Mouse (Mus musculus): ENCODE results near the gene Cul9.
"Not testable (repeated sequence)": the region's sequence is repeated elsewhere in the genome, so short reads cannot be mapped to it uniquely, and the experiment has no call there.

Gene Cul9

DNA sequence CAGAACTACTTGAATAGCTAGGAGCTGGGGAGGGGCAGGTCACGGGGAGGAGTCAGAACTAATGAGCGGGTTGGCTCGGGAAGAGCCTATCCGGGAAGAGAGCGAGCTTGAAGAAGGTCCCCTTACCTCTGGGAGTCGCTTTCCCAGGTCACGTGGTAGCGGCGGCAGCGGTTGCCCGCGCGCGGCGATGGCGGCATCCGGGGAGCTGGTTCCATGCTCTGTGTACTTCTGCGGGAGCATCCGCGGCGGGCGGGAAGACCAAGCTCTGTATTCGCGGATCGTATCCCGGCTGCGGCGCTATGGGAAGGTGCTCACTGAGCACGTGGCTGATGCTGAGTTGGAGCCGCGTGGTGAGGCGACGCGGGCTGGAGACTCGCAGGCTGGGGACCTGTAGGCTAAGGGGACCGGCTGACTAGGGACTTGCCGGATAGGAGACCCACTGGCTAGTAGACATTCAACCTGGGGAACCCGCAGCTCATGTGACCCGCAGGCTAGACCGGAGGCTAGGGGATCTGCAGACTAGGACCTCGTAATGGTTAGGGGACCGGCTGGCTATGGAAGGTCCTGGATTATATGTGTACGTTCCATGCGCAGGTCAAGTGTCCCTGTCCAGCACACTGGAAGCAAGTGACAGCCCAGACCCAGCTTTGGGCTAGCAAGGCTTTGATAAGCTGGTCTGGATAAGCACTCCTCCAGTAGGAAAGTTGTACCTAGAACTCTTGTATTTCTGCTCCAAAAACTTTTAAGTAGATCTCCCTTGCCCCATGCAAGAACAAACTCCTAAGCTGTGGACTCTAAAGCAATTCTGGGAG lies 49.4 kb downstream of the Cul9 start, which contains the start of gene Dnph1:
TSS of gene Dnph1 (plus strand) at position 89 of the 812 bp plus-strand sequence.
- DNase-seq: peak; percentile 84 to 88

DNA sequence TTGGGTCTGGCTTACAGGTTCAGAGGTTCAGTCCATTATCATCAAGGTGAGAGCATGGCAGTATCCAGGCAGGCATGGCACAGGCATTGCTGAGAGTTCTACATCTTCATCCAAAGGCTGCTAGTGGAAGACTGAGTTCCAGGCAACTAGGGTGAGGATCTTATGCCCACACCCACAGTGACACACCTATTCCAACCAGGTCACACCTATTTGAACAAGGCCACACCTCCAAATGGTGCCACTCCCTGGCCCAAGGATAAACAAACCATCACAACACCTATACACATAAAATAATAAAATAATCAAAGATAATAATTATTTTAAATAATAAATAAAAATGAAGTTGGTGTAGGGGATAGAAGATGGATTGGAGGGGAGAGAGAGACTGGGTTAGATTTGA lies 50.1 kb downstream of the Cul9 start:
- not testable (repeated sequence) for DNase-seq

DNA sequence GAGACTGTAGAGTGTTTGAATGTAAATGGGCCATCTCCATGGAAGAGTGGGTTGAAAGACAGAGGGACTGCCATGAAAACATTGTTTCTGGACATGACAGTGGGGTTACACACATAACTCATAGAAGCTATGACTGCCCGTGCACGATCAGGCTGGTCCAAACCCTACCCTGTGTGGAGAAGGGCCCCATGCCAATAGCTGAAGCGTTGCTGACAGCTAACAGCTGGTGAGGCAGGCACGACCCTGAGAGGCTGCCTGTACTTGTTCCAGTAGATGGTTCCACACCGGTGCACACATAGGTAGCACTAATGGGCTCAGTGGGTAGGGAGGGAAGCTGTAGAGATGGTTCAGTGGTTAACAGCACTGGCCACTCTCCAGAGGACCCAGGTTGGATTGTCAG lies 50.7 kb downstream of the Cul9 start:
- DNase-seq: peak in 1 of 2 experiments; percentile 44

DNA sequence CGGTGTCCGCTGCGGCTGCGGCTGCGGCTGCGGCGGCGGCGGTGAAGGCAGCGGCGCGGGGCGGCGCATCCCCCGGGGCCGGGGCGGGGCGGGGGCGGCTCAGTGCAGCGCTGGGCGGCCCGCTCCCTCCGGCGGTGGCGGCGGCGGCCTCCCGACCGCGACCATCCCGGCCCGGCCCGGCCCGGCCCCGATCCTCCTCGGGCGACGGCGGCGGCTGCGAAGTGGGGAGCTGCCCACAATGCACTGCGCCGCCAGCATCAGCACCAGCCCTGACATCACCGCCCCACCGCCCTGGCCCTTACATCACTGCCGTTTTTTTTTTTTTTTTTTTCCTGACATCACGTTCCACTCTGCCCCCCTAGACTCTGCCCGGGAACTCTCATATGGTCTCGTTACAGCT lies 58.8 kb downstream of the Cul9 start, which contains the start of gene Ttbk1:
TSS of gene Ttbk1 (minus strand) at position 245 of the 400 bp plus-strand sequence.
- peak; percentile 82 to 83 for DNase-seq

DNA sequence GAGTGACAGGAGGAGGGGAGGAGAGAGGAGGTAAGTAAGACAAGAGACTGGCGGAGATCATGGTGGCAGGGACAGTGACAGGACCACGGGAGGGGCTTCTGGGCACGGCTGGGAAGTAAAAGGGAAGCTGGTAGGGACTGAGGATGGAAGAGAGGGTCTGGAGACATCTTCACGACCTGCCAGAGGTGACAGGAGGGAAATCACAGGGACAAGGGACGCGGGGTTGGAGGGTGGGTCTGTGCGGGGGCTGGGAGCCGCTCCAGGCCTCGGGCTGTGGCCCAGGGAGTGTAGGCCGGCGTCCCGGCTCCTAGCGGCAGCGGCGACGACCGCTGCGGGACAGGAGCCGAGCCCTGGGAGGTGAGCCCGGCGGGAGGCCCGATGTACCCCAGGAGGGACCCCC lies 59.2 kb downstream of the Cul9 start:
- peak; percentile 51 to 52 for DNase-seq

DNA sequence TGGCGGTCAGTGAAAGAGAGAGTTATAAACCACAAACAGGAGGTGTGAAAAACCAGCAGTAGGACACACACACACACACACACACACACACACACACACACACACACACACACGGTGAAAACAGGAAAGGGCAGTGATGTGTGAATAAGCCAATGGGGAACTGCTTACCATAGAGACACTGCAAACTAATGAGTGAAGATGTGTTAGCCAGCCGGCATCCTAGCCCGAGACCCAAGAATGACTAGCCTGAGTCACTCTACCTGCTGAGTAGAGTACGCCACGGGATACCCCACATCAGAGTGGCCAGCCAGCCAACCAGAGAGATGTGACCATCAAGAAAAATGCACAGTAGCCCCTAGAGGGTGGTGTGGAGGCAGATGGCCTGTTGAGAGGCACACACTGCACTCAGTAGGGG lies 61.7 kb downstream of the Cul9 start:
- peak; percentile 54 to 60 for DNase-seq

DNA sequence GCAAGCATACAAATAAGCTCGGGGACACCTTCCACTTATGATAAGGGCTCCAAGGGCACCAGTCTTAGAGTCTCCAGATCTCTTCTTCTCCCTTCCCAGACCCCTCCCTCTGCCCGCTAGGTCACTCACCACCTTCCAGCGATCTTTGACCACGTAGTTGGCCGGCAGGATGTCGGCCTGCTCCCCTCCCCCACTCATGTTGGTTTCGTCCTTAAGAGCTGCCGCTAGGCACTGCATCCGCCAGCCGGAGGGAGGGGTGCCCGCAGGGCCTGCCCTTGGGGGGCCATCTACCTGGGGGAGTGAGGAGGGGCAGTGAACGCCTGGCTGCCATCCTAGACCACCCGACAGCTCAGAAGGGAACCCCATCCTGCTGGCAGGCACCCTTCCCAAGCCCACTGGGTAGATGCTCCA lies 62.2 kb downstream of the Cul9 start:
- DNase-seq: peak; percentile 58 to 70

DNA sequence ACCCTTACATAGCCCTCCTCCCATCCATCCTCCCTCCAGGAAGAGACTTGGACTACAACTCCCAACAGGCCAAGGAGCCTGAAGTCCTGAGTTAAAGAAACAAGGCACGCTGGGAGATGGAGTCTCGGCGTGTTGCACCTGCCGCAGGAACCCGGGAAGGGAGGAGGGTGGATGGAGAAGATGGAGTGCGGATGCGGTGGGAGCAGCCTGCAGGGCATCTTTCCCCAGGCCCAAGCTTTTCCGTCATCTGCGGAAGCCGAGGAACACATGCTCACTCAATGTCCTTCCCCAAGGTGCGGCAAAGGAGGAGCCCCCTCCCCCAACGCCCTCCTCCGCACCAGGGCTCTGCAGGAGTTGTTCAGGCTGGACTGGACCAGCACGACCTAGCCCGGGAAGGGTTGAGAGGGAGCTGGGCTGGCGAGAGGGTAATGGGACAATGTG lies 62.6 kb downstream of the Cul9 start:
- DNase-seq: peak; percentile 77 to 78

DNA sequence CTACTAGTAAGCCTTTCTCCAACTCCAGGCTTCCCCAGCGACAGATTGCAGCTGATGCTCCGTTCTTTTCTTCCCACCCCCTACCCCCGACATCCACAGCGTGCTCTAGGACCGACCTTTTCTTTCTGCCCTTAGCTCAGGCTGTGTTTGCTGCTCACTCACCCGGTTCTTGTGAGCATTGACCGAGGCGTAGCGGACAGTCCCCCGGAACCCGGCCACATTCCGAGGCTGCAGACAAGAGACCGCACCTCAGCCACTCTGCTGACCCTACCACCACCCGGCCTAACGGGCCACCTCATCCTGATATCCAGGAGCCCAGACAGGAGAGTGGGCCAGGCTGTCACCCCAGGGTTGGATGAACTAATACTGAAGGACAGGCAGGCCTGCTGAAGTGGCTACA lies 68.9 kb downstream of the Cul9 start:
- DNase-seq: no peak

DNA sequence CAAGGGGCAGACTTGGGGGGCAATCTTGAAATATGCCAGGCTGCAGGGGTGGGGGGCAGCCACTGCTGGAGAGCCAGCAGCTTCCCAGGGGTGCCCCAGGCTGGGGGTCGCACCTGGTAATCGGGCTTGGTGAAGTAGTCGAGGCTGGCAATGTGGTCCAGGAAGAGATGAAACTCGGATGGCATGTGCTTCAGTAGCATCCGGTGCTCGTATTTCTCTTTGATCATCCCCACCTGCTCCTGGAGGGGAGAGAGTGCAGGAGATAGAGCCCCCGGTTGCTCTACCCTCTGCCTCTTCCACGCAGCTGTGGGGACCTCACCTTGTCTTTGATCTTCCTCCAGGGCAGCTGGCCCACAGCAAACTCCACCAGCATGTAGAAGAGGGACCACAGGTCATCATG lies 69.6 kb downstream of the Cul9 start:
- no peak for DNase-seq

DNA sequence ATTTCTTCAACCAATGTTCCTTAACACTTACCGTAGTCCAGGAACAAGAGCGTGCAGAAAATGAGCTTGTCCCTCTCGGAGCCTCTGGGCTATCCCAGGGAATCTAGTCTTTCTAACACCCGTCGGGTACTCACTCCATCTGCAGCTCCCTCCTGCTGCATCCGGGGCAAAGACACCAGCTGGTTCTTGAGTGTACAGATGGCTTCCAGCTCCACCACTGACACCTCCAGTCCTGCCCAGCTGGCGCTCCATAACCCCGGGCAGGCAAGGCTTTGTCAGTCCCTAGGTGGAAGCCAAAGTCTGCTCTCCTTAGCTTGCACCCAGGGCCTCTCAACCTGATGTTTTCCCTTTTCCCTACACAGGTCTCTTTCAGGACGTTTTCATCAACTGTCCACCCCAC lies 78.4 kb downstream of the Cul9 start:
- DNase-seq: no peak

DNA sequence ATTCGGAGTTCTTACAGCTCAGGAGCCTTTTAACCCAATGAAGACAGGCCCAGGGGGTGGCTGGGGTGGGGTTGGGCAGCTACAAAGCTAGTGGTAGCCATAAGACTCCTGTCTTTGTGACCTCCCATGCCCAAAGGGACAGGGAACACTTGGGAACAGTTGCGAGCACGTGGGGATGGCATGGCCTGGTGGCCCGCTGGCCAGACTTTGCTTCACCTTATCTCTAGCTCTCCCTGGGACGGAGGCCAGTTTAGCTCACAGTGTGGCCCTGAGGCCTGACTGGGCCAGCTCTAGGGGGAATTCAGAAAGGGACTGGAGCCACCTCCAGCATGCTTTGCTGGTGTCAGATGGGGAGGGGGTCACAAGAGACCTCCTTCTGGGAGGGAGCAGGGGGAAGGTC lies 84.0 kb downstream of the Cul9 start:
- DNase-seq: no peak

DNA sequence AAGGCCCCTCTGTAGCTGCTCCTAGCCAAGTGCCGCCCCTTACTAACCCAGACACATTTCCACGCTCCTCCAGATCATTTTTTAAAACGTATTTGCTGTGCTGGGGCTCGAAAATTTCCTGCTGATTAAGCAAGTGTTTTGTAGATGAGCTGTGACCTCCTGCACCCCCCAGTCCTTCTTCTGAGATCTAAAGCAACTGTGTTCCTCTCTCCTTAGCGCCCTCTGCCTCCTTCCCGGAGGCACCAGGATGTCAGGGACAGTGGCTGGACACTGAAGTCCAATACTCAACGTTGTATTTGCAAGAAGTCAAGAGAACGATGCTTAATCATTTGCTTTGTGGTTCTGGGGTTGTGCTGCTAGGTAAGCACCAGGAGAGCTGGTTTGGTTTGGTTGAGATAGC lies 84.8 kb downstream of the Cul9 start:
- DNase-seq: no peak

DNA sequence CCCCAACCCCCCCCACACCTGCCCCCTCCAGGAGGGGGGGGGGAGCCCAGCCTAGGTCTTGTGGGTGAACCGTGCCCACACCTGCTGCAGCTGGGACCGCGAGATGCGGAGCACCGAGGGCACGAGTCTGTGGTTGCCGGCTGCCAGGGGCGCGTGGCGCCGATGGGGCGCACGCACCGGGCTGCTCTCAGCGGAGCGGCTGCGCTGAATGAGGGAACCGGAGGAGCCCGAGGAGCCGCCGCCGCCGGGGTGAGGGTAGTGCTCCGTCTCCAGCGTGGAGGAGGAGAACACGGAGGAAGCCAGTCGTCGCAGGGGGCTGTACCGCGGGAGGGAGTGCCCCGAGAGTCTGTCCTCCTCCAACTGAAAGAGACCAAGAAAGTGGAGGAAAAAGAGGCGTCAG lies 85.5 kb downstream of the Cul9 start:
- no peak for DNase-seq

DNA sequence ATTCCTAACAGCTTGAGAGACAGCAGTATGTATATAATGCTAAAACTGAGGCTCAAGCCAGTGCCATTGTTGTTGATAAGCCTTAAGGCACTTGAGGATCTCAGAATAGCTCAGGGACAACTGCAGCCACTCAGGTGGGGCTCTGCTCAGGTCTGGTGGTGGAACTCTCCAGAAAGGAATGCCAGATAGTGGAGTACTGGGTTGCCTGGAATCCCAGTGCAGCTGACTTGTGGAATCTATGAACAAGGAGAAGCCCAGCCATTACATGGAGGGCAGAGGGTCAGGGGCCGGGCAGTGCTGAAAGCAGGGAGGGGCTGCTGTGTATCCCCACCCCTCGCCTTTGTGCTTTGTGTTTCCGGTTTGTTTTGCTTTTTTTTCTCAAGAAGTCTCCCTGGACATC lies 87.7 kb downstream of the Cul9 start:
- no peak for DNase-seq

DNA sequence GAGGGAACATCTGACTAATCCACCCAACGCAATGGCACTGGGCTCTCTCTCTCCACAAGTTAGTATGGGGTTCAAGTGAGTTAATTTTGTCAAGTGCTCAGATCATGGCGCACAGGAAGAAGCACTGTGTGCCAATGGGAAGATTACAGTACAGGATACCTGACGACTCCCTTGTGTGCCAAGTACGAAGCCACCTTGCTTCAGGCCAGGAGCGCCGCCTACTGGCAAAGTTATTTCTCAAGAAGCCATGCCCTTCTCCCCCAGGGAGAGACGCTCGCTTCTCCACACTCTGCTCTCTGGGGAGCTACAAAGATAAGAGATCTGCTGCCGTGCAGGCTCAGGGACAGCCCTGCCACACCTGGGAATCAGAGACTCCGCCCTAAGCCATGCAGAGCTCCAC lies 88.4 kb downstream of the Cul9 start:
- DNase-seq: peak; percentile 56 to 74

DNA sequence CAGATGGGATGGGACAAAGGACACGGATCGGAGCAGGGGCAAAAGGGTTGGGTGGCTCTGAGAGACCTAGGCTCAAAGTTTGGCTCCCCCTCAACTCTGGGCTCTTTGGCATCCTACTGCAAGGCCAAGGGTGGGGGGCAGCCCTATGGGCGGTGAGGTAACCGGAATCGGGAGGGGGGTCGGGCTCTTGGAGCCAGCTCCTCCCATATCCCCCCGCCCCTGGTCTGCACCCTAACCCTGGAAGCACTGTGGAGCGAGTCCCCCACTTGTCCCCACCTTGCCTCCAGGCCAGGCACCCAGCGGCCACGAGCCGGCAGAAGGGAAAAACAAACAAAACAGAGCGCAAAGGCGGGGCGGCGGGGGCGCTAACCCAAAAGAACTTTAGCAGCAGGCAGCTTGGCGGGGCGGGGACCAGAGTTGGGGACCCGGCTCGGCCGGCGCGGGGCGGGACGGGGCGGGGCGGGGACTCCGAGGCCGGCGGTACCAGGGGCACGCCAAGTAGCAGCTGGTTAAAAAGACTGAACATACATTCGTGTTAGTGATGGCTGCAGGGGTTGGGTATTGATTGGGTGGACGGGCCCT lies 91.0 kb downstream of the Cul9 start:
- DNase-seq: peak; percentile 38 to 48

DNA sequence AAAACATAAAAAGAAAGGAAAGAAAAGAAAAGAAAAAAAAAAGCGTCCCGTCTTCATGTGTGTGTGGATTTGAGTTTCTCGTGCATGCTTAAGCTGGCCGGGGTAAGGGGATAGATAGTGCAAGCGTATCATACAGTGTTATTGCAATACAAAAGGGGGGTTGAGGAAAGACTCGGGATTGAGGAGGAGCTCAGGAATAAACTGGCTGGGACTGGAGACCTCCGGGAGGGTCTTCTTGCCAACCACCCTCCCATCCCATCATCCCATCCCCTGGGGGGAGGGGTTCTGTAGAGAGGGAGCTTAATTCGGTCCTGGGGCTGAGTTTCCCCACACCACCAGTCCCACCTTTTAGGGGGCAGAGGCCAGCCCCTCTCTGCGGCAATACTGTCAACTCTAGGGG lies 91.6 kb downstream of the Cul9 start:
- no peak for DNase-seq

DNA sequence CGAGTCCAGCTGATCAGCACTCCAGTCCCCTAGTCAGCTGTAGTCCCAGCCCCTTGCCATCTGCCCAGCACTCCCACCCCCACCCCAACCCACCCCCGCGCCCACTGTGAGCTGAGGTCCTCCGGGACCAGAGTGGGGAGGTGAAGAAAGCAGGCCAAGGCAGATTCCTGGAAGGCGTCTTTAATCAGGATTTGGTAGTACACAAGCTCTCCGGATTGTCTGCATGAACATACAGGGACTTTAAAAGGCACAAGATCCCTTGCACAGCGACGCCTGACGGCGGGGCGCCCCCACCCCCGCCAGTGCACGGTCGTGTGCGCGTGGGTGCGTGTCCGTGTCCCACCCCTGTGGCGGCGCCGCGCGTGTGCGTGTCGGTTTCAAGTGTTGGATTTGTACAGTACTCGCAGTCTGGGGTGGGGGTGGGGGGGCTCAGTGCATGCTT lies 92.2 kb downstream of the Cul9 start:
- DNase-seq: no peak

DNA sequence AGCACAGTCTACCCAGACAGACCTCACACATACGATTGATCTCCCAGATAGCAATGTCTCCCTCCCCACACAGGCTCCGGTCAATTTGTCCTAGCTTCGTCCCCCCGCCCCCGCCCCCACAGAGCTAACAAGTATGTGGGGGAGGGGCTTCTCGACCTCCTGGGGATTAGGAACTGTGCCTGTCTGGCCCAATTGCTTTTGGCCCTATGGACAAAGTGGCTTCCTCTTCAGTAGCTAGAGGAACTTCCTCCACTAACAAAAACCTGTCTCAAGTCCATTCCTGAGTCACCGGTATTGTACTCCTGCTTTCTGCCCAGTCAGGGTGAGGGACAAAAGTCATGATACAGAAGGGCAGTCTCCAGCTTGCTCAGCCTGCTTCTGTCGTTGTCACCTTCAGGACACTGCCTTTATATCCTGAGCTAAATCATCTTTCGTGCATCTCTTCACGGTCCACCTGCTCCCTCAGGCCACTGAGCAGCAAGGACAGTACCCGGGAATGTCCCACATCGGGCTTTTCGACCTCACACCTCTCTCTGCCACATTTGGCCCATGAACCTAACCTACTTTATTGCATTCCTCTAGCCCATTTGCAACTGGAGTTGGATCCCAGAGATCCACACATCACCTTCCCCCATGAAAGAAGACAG lies 92.8 kb downstream of the Cul9 start:
- no peak for DNase-seq

DNA sequence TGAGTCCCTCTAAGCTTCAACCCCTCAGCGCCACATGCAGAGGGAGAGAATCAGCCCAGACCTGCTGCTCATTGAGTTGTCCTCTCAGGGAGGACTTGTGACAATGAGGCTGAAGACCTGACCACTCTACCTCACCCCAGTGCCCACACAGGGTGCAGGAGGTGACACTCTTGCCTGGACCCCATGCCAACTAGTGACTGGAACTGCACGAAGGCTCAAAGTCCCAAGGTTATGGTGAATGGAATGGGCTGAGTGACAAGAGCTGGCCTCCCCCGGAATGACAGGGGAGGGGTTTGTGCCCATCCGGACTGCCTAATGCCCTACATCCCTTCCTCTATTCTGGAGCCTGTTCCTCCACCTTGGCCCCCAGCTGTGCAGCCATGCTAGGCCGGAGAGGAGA lies 93.5 kb downstream of the Cul9 start:
- DNase-seq: no peak
